Mouse (Mus musculus) CH12.LX (cell line): Measurements from ENCODE around the gene Ppp2r5d.

ENCODE experiments used
- CTCF ChIP-seq, 2 experiments: IDR thresholded peaks in 1 of 2; conservative IDR thresholded peaks in 1 of 2; 2 replicates each; pipeline ENCODE4 v1.5.1; 2011 to 2012; ENCODE audit warnings: low read depth in 2 of 2, low read length in 2 of 2, improper control_type of control experiment in 1 of 2, inconsistent platforms in 1 of 2, mild to moderate bottlenecking in 1 of 2, moderate library complexity in 1 of 2
- E2F4 ChIP-seq: IDR thresholded peaks from 2 replicates; pipeline ENCODE4 v1.6.1; 2011; ENCODE audit warnings: low read depth, low read length, improper control_type of control experiment; ENCODE audit not compliant: insufficient replicate concordance
- EP300 ChIP-seq: IDR thresholded peaks from 2 replicates; pipeline ENCODE4 v1.6.1; 2011; ENCODE audit warnings: low read length, improper control_type of control experiment
- MYC ChIP-seq: IDR thresholded peaks from 2 replicates; pipeline ENCODE4 v1.6.1; 2011; ENCODE audit warnings: low read depth, mild to moderate bottlenecking, improper control_type of control experiment, low read length

- TF ChIP-seq MYC = no peak
- TF ChIP-seq E2F4 = no peak
- TF ChIP-seq CTCF (conservative IDR thresholded peaks at IDR 0.05 in 1 of 2, IDR thresholded peaks at IDR 0.05 in 1 of 2; ENCODE audit: low read depth in 2 of 2, low read length in 2 of 2) = no peak
- TF ChIP-seq EP300 = no peak
These were observed 7.5 kb upstream of the Ppp2r5d start for GRCm38 (mm10) chr17:46712442-46712841.
